Mouse (Mus musculus): ENCODE measurements around the gene Gm20671.

GRCm38 (mm10) chr5:32713042-32713702, 113.7 kb downstream of the Gm20671 start:
- TF ChIP-seq CTCF (IDR thresholded peaks at IDR 0.05; ENCODE audit: low read depth) = no peak
- TF ChIP-seq EP300 (IDR thresholded peaks at IDR 0.05; ENCODE audit: low read depth) = no peak

All from liver, postnatal 0 days (tissue).